Mouse (Mus musculus) forebrain, embryonic 13.5 days (tissue): ENCODE data around the gene Clrn2. TPM values are rescaled to one million over a fixed set of nuclear protein-coding genes. Genes with fewer than 3 reads are reported as not detected.
"Not testable (repeated sequence)": the region's sequence is repeated elsewhere in the genome, so short reads cannot be mapped to it uniquely, and the experiment has no call there.

Experiments used
- ATAC-seq: fragments of 200-750 bp; cut with Nextera tagmentation; 2 replicates; pipeline ENCODE4 v1.8.0; 2017
- H3K27ac ChIP-seq: fragments of 300-500 bp; sonication (generic); 2 replicates; pipeline ENCODE4 v1.5.1; 2015; ENCODE audit warnings: inconsistent platforms, mild to moderate bottlenecking, moderate library complexity
- H3K27me3 ChIP-seq: fragments of 300-500 bp; sonication (generic); 2 replicates; pipeline ENCODE4 v1.6.1; 2015; ENCODE audit warnings: mild to moderate bottlenecking, inconsistent platforms
- H3K36me3 ChIP-seq: fragments of 300-500 bp; sonication (generic); 2 replicates; pipeline ENCODE4 v1.6.1; 2015; ENCODE audit warnings: mild to moderate bottlenecking, inconsistent platforms; ENCODE audit not compliant: poor library complexity, severe bottlenecking
- H3K4me1 ChIP-seq: fragments of 300-500 bp; sonication (generic); 2 replicates; pipeline ENCODE4 v1.6.1; 2015; ENCODE audit warnings: inconsistent platforms
- H3K4me2 ChIP-seq: fragments of 300-500 bp; sonication (generic); 2 replicates; pipeline ENCODE4 v1.6.1; 2015; ENCODE audit warnings: inconsistent platforms, mild to moderate bottlenecking, moderate library complexity
- H3K4me3 ChIP-seq: fragments of 300-500 bp; sonication (generic); 2 replicates; pipeline ENCODE4 v1.5.1; 2015; ENCODE audit warnings: mild to moderate bottlenecking, inconsistent platforms
- H3K9ac ChIP-seq: fragments of 300-500 bp; sonication (generic); 2 replicates; pipeline ENCODE4 v1.6.1; 2015; ENCODE audit warnings: mild to moderate bottlenecking, inconsistent platforms
- H3K9me3 ChIP-seq: fragments of 300-500 bp; sonication (generic); replicated peaks from 2 replicates; pipeline ENCODE4 v1.6.1; 2016; ENCODE audit warnings: inconsistent platforms
- WGBS: fragments of 180-500 bp; shearing (Covaris S2); methylation state at CpG from one replicate; pipeline ENCODE4 v1.1.7; 2015; 5-methylcytosine and 5-hydroxymethylcytosine counted together
- polyA plus RNA-seq: library from polyadenylated mRNA; unstranded; fragments of >200 nt; fragmentation: Nextera tagmentation; extraction: Ambion mirVana; gene quantifications from 2 replicates; pipeline ENCODE4 v1.2.1, GENCODE M21; 2015

Gene Clrn2
- polyA plus RNA-seq, result not detected in 2 replicates

DNA sequence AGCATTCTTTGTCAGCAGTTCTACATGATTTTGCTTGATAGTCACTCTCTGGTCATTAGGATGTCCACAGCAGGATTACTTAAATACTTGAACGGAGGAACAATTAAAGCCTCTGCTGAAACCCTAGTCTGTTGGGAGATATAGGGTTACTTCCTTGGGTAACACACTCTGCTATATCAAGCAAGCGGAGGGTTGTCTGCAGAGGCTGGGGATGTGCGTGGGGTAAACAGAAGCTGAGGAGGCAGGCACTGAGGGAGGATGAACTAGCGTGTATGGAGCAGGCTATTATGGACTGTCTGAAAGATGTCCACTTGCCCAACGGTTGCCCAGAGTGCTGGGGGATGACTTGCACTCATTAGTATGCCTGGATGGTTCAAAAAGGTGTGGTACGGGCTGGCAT lies at the start of gene Clrn2:
Clrn2 (plus strand) TSS at position 301 of the 400 bp plus-strand sequence.
- no peak within 1 kb of the TSS for H3K9ac ChIP-seq
- no peaks in the 10 kb centered on the region for H3K36me3 ChIP-seq
- no peaks in the 10 kb centered on the region for H3K27me3 ChIP-seq
- H3K4me1 ChIP-seq, result peaks cover 13% of the 10 kb centered on the region
- no peak within 1 kb of the TSS for H3K4me3 ChIP-seq
- H3K4me2 ChIP-seq, result no peak within 1 kb of the TSS
- no peak within 1 kb of the TSS for H3K27ac ChIP-seq
- WGBS, result 74% methylated on average over 6 of the region's 6 CpGs
- H3K9me3 ChIP-seq, result no peaks in the 10 kb centered on the region
- ATAC-seq, result no peak

DNA sequence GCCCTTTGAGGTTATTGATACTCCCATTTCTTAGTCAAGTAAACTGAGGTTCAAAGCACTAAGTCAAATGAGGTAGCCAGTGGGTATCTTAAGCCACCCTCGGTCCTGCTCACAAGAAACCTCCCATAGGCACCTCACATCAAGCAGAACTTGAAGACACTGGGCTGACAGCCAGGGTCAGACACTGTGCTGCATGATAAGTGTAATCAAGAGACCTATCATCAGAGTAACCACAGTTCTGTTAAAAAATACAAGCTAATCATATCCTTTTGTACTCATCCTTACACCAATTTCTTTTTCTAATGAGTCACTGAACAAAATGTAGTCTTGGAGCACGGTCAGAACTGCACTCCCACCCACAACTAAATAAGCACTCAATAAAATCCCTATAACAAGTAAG lies 47.4 kb upstream of the Clrn2 start:
- no peak overlapping the region for H3K27ac ChIP-seq
- H3K27me3 ChIP-seq, result no peaks in the 10 kb centered on the region
- no peak overlapping the region for H3K4me3 ChIP-seq
- H3K36me3 ChIP-seq, result no peaks in the 10 kb centered on the region
- WGBS, result 76% methylated on average over 2 of the region's 2 CpGs
- H3K9ac ChIP-seq, result no peak overlapping the region
- H3K4me2 ChIP-seq, result no peak overlapping the region
- H3K9me3 ChIP-seq, result no peaks in the 10 kb centered on the region
- H3K4me1 ChIP-seq, result no peaks in the 10 kb centered on the region
- ATAC-seq, result no peak

- Histone ChIP-seq H3K9ac (no peak overlapping the region), H3K9me3 (no peaks in the 10 kb centered on the region), H3K27me3 (no peaks in the 10 kb centered on the region), H3K36me3 (no peaks in the 10 kb centered on the region), H3K4me2 (no peak overlapping the region), H3K4me3 (no peak overlapping the region), H3K4me1 (no peaks in the 10 kb centered on the region), H3K27ac (no peak overlapping the region)
- ATAC-seq, result no peak
- WGBS, result 97% methylated on average over 3 of the region's 3 CpGs
These were observed 37.1 kb upstream of the Clrn2 start for GRCm38 (mm10) chr5:45416478-45416877.

DNA sequence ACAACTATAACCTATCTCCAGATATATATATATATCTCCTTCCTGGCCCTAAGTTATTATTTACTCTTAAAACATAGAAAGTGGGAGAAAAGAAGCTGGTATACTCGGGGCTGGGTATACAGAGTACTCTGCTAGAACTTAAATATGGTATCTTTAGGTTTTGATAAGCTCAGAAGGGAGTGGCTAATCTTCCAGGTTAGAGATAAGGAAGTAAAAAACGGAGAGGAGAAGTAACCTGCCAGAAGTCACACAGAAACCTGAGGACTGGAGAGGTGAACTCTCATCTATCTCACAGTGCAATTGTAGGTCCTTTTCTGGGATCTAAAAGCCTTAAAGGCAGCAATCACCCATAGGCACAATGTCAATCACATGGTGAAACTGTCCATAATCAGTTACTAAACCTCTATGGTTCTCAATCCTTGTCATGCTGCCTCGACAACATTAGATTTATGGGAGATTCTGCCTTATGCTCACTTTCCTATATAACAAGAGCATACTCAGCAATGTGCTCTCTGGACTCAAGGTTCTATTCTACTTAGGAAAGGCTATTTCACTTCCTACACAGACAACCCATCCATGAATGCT lies 35.6 kb upstream of the Clrn2 start:
- no peak overlapping the region for H3K4me3 ChIP-seq
- no peak overlapping the region for H3K9ac ChIP-seq
- H3K27ac ChIP-seq, result no peak overlapping the region
- ATAC-seq, result no peak
- no peaks in the 10 kb centered on the region for H3K27me3 ChIP-seq
- no peak overlapping the region for H3K4me2 ChIP-seq
- no peaks in the 10 kb centered on the region for H3K9me3 ChIP-seq
- no peaks in the 10 kb centered on the region for H3K36me3 ChIP-seq
- H3K4me1 ChIP-seq, result no peaks in the 10 kb centered on the region
- WGBS, result 81% methylated on average over 3 of the region's 3 CpGs

DNA sequence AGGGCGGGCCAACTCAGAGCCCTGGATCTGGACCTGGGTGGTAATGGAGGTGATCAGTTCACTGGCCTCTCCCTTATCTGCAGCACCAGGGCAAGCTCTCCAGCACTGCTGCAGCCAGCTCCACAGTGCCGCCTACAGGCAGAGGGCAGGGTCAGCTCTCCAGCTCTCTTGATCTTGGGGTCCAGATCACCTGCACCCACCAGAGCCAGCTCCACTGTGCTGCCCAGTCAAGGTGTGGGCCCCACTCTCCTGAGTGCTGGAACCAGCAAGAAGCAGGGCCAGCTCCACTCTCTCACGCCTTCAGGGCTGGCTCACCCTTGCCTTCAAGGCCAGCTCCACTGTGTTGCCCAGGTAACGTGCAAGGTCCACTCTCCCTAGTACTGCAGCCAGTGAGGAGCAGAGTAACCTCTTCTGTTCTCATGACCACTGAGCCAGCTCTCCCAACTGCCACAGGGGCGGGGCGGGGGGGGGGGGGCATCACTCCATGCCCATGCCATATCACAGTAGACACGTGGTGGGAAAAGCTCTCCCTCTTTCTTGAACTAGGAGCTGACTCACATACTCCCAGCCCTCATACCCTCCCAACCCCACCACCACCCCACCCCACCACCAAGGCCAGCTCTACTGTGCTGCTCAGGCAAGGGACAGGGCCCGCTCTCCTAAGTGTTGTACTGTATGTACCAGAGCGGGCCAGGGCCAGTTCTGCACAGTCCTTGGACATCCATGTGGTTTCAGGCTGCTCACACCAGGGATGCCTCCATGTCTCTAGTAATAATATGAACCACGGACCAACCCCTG lies 33.5 kb upstream of the Clrn2 start:
- WGBS, result 79% methylated on average over 10 of the region's 10 CpGs
- Histone ChIP-seq H3K27ac (no peak overlapping the region), H3K9me3 (no peaks in the 10 kb centered on the region), H3K4me3 (no peak overlapping the region), H3K27me3 (no peaks in the 10 kb centered on the region), H3K9ac (no peak overlapping the region), H3K4me2 (no peak overlapping the region), H3K36me3 (no peaks in the 10 kb centered on the region), H3K4me1 (no peaks in the 10 kb centered on the region)
- peak; percentile 37; the same call in 1 of the 2 replicates for ATAC-seq

DNA sequence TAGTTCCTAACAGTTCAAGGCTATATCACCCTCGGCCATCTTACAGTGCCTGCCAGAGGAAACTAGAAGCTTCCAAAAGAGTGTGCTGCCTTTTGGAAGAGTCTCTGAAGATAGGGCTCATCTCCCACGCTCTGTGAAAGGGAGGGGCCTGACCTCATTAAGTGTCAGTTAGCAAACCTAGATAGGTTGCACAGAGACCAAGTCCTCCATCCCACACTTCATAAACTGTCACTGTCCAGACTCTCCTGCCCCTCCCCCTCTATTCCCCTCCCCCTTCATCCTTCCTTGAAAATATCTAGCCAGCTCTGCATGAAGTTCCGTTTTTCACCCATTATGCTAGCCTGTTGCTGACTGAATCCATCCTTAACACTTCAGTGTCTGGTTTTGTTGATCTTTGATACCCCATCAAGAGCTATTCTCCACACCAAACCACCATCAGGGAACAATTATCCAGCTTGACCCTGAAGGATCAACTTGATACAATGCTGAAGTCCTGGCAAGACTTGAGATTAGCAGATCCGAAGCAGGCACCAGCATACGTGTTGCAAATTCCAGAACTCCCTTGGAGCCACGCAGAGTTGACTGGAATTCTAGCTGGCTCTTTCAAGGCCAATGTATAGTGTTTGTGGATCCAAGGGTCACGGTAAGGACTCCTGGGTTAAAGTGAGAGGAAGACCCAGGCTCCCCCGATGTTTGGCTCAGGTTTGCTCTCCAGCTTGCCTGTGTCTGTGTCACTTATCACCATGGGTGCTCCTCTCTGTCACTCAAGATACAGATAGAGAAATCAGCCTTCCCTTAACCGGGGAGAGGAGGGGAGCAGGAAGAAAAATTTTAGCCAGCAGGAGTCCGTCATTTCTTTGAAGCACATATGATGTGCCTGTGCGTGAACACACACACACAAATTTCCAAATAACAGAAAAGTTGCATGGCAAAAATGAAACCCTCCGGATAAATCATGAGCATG lies 31.4 kb upstream of the Clrn2 start:
- whole genome bisulfite sequencing, result 83% methylated on average over 12 of the region's 12 CpGs

GRCm38 (mm10) chr5:45424021-45424886 lies 29.3 kb upstream of the Clrn2 start:
- 42% methylated on average over 8 of the region's 8 CpGs for WGBS
- H3K27me3 ChIP-seq, result no peaks in the 10 kb centered on the region

More for the DNA sequence above, 31.4 kb upstream of the Clrn2 start:
- H3K4me3 ChIP-seq, result no peak overlapping the region
- H3K4me1 ChIP-seq, result no peaks in the 10 kb centered on the region
- no peak overlapping the region for H3K4me2 ChIP-seq
- H3K36me3 ChIP-seq, result no peaks in the 10 kb centered on the region
- H3K27me3 ChIP-seq, result no peaks in the 10 kb centered on the region
- ATAC-seq, result no peak
- H3K9ac ChIP-seq, result no peak overlapping the region
- H3K27ac ChIP-seq, result no peak overlapping the region
- H3K9me3 ChIP-seq, result no peaks in the 10 kb centered on the region

DNA sequence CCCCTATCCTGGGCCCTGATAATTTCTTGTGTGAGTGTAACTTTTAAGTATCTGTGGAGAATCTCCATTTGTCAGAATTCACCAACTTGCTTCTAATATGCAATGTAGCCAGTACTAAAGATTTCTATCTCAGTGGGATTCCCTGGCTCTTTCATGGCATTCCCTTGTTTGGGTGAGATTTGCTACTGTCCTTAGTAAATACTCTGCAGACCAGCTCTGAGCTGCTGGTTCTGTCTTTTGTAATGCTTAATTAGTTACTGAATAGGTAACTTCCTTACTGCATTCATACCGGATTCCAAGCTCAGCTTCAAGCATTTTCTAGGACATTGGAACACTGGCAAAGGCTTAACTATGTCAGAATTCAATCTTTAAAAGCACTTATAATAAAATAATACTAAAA lies 27.8 kb upstream of the Clrn2 start:
- not testable (repeated sequence) for H3K4me2 ChIP-seq, H3K4me3 ChIP-seq, H3K4me1 ChIP-seq, H3K36me3 ChIP-seq, H3K9ac ChIP-seq, H3K27me3 ChIP-seq, H3K27ac ChIP-seq, H3K9me3 ChIP-seq, ATAC-seq
- WGBS, result 19% methylated on average over 1 of the region's 1 CpGs

More at GRCm38 (mm10) chr5:45424021-45424886, 29.3 kb upstream of the Clrn2 start:
- no peak overlapping the region for H3K27ac ChIP-seq
- H3K36me3 ChIP-seq, result no peaks in the 10 kb centered on the region
- no peak overlapping the region for H3K9ac ChIP-seq
- H3K4me1 ChIP-seq, result no peaks in the 10 kb centered on the region
- ATAC-seq, result peak; percentile 94
- H3K4me3 ChIP-seq, result no peak overlapping the region
- no peak overlapping the region for H3K4me2 ChIP-seq
- H3K9me3 ChIP-seq, result no peaks in the 10 kb centered on the region

GRCm38 (mm10) chr5:45426416-45427034 lies 27.0 kb upstream of the Clrn2 start:
- H3K36me3 ChIP-seq, result no peaks in the 10 kb centered on the region
- H3K4me2 ChIP-seq, result no peak overlapping the region
- no peak overlapping the region for H3K27ac ChIP-seq
- ATAC-seq, result no peak
- no peaks in the 10 kb centered on the region for H3K27me3 ChIP-seq
- H3K4me3 ChIP-seq, result no peak overlapping the region
- no peak overlapping the region for H3K9ac ChIP-seq
- 86% methylated on average over 1 of the region's 1 CpGs for WGBS
- no peaks in the 10 kb centered on the region for H3K9me3 ChIP-seq
- H3K4me1 ChIP-seq, result no peaks in the 10 kb centered on the region

GRCm38 (mm10) chr5:45427891-45428290 lies 25.7 kb upstream of the Clrn2 start:
- ATAC-seq, result no peak
- no peaks in the 10 kb centered on the region for H3K36me3 ChIP-seq
- 95% methylated on average over 7 of the region's 7 CpGs for WGBS
- no peaks in the 10 kb centered on the region for H3K4me1 ChIP-seq
- no peak overlapping the region for H3K9ac ChIP-seq
- no peaks in the 10 kb centered on the region for H3K27me3 ChIP-seq
- H3K4me3 ChIP-seq, result no peak overlapping the region
- H3K4me2 ChIP-seq, result no peak overlapping the region
- no peaks in the 10 kb centered on the region for H3K9me3 ChIP-seq
- H3K27ac ChIP-seq, result no peak overlapping the region
